Mouse (Mus musculus): ENCODE data around the gene Myom1. TPM values are rescaled to one million over a fixed set of nuclear protein-coding genes. Genes with fewer than 3 reads are reported as not detected.

Myom1 gene
- polyA plus RNA-seq, 1 experiment from 2014 or later = 5.7 TPM

- Histone ChIP-seq H3K4me3 (ENCODE audit: low read depth, low read length) (no peak overlapping the region), H3K9me3 (ENCODE audit: low read depth, low read length) (no peaks in the 10 kb centered on the region), H3K27me3 (ENCODE audit: insufficient read depth, low read length) (no peaks in the 10 kb centered on the region), H3K27ac (ENCODE audit: low read depth) (peak overlapping the region; percentile 97), H3K9ac (no peak overlapping the region), H3K4me2 (no peak overlapping the region), H3K4me1 (ENCODE audit: insufficient read depth) (peaks cover 12% of the 10 kb centered on the region), H3K36me3 (ENCODE audit: insufficient read depth) (peaks cover 59% of the 10 kb centered on the region)
- ATAC-seq (ENCODE audit: insufficient read depth) (no peak), DNase-seq (no peak)
- TF ChIP-seq CTCF (IDR thresholded peaks at IDR 0.05; ENCODE audit: low read depth) = no peak
- 64% methylated on average over 9 of the region's 9 CpGs for WGBS
Measured at GRCm38 (mm10) chr17:70992662-70993061, 9.8 kb upstream of the Myom1 start.

- H3K4me1 ChIP-seq (ENCODE audit: insufficient read depth) = peaks cover 12% of the 10 kb centered on the region
- H3K9me3 ChIP-seq (ENCODE audit: low read depth, low read length) = no peaks in the 10 kb centered on the region
- DNase-seq = peak; percentile 61
- H3K9ac ChIP-seq = no peak overlapping the region
- no peak overlapping the region for H3K4me2 ChIP-seq
- no peak for ATAC-seq (ENCODE audit: insufficient read depth)
- H3K4me3 ChIP-seq (ENCODE audit: low read depth, low read length) = no peak overlapping the region
- 16% methylated on average over 3 of the region's 3 CpGs for WGBS
- H3K27ac ChIP-seq (ENCODE audit: low read depth) = peak overlapping the region; percentile 97; the same call in 1 of the 2 replicates
- TF ChIP-seq CTCF (IDR thresholded peaks at IDR 0.05; ENCODE audit: low read depth) = no peak
- H3K27me3 ChIP-seq (ENCODE audit: insufficient read depth, low read length) = no peaks in the 10 kb centered on the region
- H3K36me3 ChIP-seq (ENCODE audit: insufficient read depth) = peaks cover 55% of the 10 kb centered on the region
Measured at GRCm38 (mm10) chr17:70993385-70993807, 9.0 kb upstream of the Myom1 start.

GRCm38 (mm10) chr17:70994671-70995070 is 7.8 kb upstream of the Myom1 start:
- Histone ChIP-seq H3K27ac (ENCODE audit: low read depth) (peak overlapping the region; percentile 97; the same call in 1 of the 2 replicates), H3K4me1 (ENCODE audit: insufficient read depth) (peaks cover 11% of the 10 kb centered on the region), H3K27me3 (ENCODE audit: insufficient read depth, low read length) (no peaks in the 10 kb centered on the region), H3K9me3 (ENCODE audit: low read depth, low read length) (no peaks in the 10 kb centered on the region), H3K4me3 (ENCODE audit: low read depth, low read length) (no peak overlapping the region), H3K4me2 (no peak overlapping the region), H3K36me3 (ENCODE audit: insufficient read depth) (peaks cover 50% of the 10 kb centered on the region), H3K9ac (no peak overlapping the region)
- no peak for ATAC-seq (ENCODE audit: insufficient read depth)
- TF ChIP-seq CTCF (IDR thresholded peaks at IDR 0.05; ENCODE audit: low read depth) = no peak
- WGBS = 76% methylated on average over 6 of the region's 6 CpGs
- no peak for DNase-seq

- ATAC-seq (ENCODE audit: insufficient read depth) (no peak), DNase-seq (no peak)
- H3K4me2 ChIP-seq = no peak overlapping the region
- H3K36me3 ChIP-seq (ENCODE audit: insufficient read depth) = peaks cover 50% of the 10 kb centered on the region
- H3K4me1 ChIP-seq (ENCODE audit: insufficient read depth) = peaks cover 16% of the 10 kb centered on the region
- no peak overlapping the region for H3K27ac ChIP-seq (ENCODE audit: low read depth)
- no peak for TF ChIP-seq CTCF (IDR thresholded peaks at IDR 0.05; ENCODE audit: low read depth)
- no peaks in the 10 kb centered on the region for H3K9me3 ChIP-seq (ENCODE audit: low read depth, low read length)
- no peak overlapping the region for H3K4me3 ChIP-seq (ENCODE audit: low read depth, low read length)
- H3K9ac ChIP-seq = no peak overlapping the region
- 85% methylated on average over 6 of the region's 6 CpGs for WGBS
- no peaks in the 10 kb centered on the region for H3K27me3 ChIP-seq (ENCODE audit: insufficient read depth, low read length)
Measured at GRCm38 (mm10) chr17:70995551-70995950, 6.9 kb upstream of the Myom1 start.

GRCm38 (mm10) chr17:70997836-70998235 is 4.6 kb upstream of the Myom1 start:
- H3K4me2 ChIP-seq = no peak overlapping the region; the same call in 1 of the 2 replicates
- H3K36me3 ChIP-seq (ENCODE audit: insufficient read depth) = peaks cover 38% of the 10 kb centered on the region
- 66% methylated on average over 6 of the region's 6 CpGs for WGBS
- no peak overlapping the region for H3K4me3 ChIP-seq (ENCODE audit: low read depth, low read length)
- no peak for TF ChIP-seq CTCF (IDR thresholded peaks at IDR 0.05; ENCODE audit: low read depth)
- no peaks in the 10 kb centered on the region for H3K9me3 ChIP-seq (ENCODE audit: low read depth, low read length)
- H3K27ac ChIP-seq (ENCODE audit: low read depth) = peak overlapping the region; percentile 26; the same call in 1 of the 2 replicates
- DNase-seq (no peak), ATAC-seq (ENCODE audit: insufficient read depth) (no peak)
- no peak overlapping the region for H3K9ac ChIP-seq
- H3K27me3 ChIP-seq (ENCODE audit: insufficient read depth, low read length) = no peaks in the 10 kb centered on the region
- H3K4me1 ChIP-seq (ENCODE audit: insufficient read depth) = peaks cover 17% of the 10 kb centered on the region

GRCm38 (mm10) chr17:70998400-70998975 is 3.9 kb upstream of the Myom1 start:
- Histone ChIP-seq H3K9ac (no peak overlapping the region), H3K27ac (ENCODE audit: low read depth) (peak overlapping the region; percentile 26; the same call in 1 of the 2 replicates), H3K9me3 (ENCODE audit: low read depth, low read length) (no peaks in the 10 kb centered on the region), H3K27me3 (ENCODE audit: insufficient read depth, low read length) (no peaks in the 10 kb centered on the region), H3K4me3 (ENCODE audit: low read depth, low read length) (no peak overlapping the region), H3K36me3 (ENCODE audit: insufficient read depth) (peaks cover 34% of the 10 kb centered on the region), H3K4me2 (peak overlapping the region; percentile 2; the same call in 1 of the 2 replicates), H3K4me1 (ENCODE audit: insufficient read depth) (peaks cover 22% of the 10 kb centered on the region)
- ATAC-seq (ENCODE audit: insufficient read depth) = no peak
- WGBS = 75% methylated on average over 9 of the region's 9 CpGs
- no peak for TF ChIP-seq CTCF (IDR thresholded peaks at IDR 0.05; ENCODE audit: low read depth)
- DNase-seq = no peak

GRCm38 (mm10) chr17:70999187-70999586 is 3.2 kb upstream of the Myom1 start:
- H3K4me1 ChIP-seq (ENCODE audit: insufficient read depth) = peaks cover 20% of the 10 kb centered on the region
- ATAC-seq (ENCODE audit: insufficient read depth) (no peak), DNase-seq (peak; percentile 39)
- no peak overlapping the region for H3K4me3 ChIP-seq (ENCODE audit: low read depth, low read length)
- no peak overlapping the region for H3K9ac ChIP-seq
- H3K27ac ChIP-seq (ENCODE audit: low read depth) = peak overlapping the region; percentile 30; the same call in 1 of the 2 replicates
- H3K9me3 ChIP-seq (ENCODE audit: low read depth, low read length) = no peaks in the 10 kb centered on the region
- H3K27me3 ChIP-seq (ENCODE audit: insufficient read depth, low read length) = no peaks in the 10 kb centered on the region
- TF ChIP-seq CTCF (IDR thresholded peaks at IDR 0.05; ENCODE audit: low read depth) = no peak
- 49% methylated on average over 5 of the region's 5 CpGs for WGBS
- peaks cover 29% of the 10 kb centered on the region for H3K36me3 ChIP-seq (ENCODE audit: insufficient read depth)
- H3K4me2 ChIP-seq = peak overlapping the region; percentile 23

Measured in lung, embryonic 14.5 days (tissue).